Mouse (Mus musculus) neural tube, embryonic 10.5 days (tissue): ENCODE measurements around the gene Inpp5d.
"Not testable (repeated sequence)": the region's sequence is repeated elsewhere in the genome, so short reads cannot be mapped to it uniquely, and the experiment has no call there.

ENCODE experiments used
- DNase-seq: peaks from one replicate; pipeline ENCODE4 v3.0.0-alpha.2; 2017; ENCODE audit warnings: low spot score; ENCODE audit errors: extremely low spot score

Inpp5d gene

GRCm38 (mm10) chr1:87651436-87651835 lies 31.3 kb downstream of the Inpp5d start:
- no peak for DNase-seq

- DNase-seq, result no peak
These were observed 35.0 kb downstream of the Inpp5d start for GRCm38 (mm10) chr1:87655101-87655500.

- DNase-seq, result no peak
These were observed 38.0 kb downstream of the Inpp5d start for GRCm38 (mm10) chr1:87658063-87658462.

GRCm38 (mm10) chr1:87658485-87658884 lies 38.4 kb downstream of the Inpp5d start:
- DNase-seq, result no peak

- DNase-seq, result no peak
These were observed 39.0 kb downstream of the Inpp5d start for GRCm38 (mm10) chr1:87658937-87659617.

GRCm38 (mm10) chr1:87659618-87659960 lies 39.5 kb downstream of the Inpp5d start:
- DNase-seq, result no peak

- no peak for DNase-seq
These were observed 40.6 kb downstream of the Inpp5d start for GRCm38 (mm10) chr1:87660740-87661139.

- no peak for DNase-seq
These were observed 43.9 kb downstream of the Inpp5d start for GRCm38 (mm10) chr1:87663992-87664391.

GRCm38 (mm10) chr1:87667006-87667405 lies 46.9 kb downstream of the Inpp5d start:
- no peak for DNase-seq

- no peak for DNase-seq
These were observed 48.2 kb downstream of the Inpp5d start for GRCm38 (mm10) chr1:87668300-87668699.

GRCm38 (mm10) chr1:87671483-87671882 lies 51.4 kb downstream of the Inpp5d start:
- DNase-seq, result no peak

- DNase-seq, result no peak
These were observed 53.9 kb downstream of the Inpp5d start for GRCm38 (mm10) chr1:87673822-87674604.

GRCm38 (mm10) chr1:87676006-87676405 lies 55.9 kb downstream of the Inpp5d start:
- no peak for DNase-seq

GRCm38 (mm10) chr1:87679089-87679488 lies 59.0 kb downstream of the Inpp5d start:
- no peak for DNase-seq

GRCm38 (mm10) chr1:87680950-87681349 lies 60.8 kb downstream of the Inpp5d start:
- no peak for DNase-seq

- not testable (repeated sequence) for DNase-seq
These were observed 62.4 kb downstream of the Inpp5d start for GRCm38 (mm10) chr1:87682473-87682872.

GRCm38 (mm10) chr1:87684071-87684470 lies 64.0 kb downstream of the Inpp5d start:
- DNase-seq, result no peak

GRCm38 (mm10) chr1:87684791-87685190 lies 64.7 kb downstream of the Inpp5d start:
- DNase-seq, result no peak

GRCm38 (mm10) chr1:87686351-87686750 lies 66.2 kb downstream of the Inpp5d start:
- DNase-seq, result no peak

- DNase-seq, result no peak
These were observed 66.9 kb downstream of the Inpp5d start for GRCm38 (mm10) chr1:87687009-87687408.

GRCm38 (mm10) chr1:87689661-87690341 lies 69.7 kb downstream of the Inpp5d start:
- no peak for DNase-seq

GRCm38 (mm10) chr1:87696358-87696757 lies 76.2 kb downstream of the Inpp5d start:
- no peak for DNase-seq
